Mouse (Mus musculus) forelimb bud, embryonic 11.5 days (tissue): ENCODE data around the gene Epc2.
"Not testable (repeated sequence)": the region's sequence is repeated elsewhere in the genome, so short reads cannot be mapped to it uniquely, and the experiment has no call there.

ENCODE experiments used
- DNase-seq: peaks from one replicate; pipeline ENCODE4 v3.0.0-alpha.2; 2012; ENCODE audit warnings: low read depth, low spot score

The Epc2 gene

DNA sequence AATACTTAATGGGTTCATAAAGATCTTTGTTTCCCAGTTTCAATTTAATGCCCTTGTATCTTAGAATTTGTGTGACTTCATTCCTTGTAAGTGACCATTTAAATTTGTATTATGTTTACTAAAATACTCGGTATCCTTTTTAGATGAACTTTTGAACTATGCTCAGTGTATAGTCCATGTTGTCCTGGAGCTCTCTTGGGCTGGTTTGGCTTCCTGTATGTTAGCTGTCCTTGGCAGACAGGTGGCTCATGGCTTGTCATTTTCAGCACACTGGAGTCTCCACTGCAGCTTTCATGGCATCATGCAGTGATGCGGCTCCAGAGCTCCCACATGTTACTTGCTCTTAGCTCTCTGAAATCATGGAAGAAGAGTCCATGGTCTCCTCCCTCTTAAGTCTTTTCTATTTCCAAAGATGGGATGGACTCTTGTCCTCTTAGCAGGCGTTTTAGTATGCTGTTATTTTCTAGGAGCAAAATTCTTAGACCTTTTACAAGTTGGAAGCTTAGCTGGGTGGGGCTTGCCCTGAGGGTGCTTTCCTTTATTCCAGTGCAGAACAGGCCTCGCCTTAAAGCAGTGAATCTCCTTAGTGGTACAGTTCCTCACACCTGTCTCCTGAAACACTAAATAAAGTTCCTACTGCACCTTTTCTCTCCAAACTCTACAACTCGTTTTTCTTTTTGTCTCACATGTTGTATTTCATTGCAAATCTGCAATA lies 20.5 kb downstream of the Epc2 start:
- no peak for DNase-seq

DNA sequence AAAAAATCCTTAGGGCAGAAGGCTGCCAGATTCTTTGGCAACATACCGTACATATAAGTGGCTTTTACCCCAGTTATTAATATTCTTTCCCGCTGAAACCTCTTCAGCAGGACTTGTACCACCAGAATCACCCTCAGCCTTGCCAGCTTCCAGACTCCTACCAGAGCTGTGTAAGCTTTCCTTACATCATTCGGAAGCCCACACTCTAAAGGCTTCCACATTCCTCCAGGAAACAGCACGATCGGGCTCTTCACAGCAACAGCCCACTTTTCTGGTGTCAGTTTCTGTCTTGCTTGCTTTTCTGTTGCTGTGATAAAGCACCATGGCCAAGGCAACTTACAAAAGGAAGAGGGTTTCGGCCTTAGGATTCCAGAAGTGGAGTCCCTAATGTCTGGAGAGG lies 21.2 kb downstream of the Epc2 start:
- no peak for DNase-seq

DNA sequence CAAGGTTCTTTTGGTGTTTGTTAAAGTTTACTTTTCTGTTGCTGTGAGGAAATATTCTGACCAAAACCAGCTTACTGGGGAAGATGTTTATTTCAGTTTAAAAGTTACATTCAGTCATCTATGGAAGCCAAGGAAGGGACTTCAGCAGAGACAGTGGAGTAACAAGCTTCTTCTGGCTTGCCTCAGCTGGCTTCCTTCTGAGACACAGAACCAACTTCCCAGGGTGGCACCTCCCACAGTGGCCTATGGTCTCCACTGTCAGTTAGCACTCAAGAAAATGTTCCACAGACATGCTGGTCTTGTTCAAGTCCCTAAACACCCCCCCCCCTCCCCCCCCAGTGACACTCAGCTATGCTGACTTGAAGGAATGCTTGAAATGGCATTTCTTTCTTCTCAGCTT lies 30.9 kb downstream of the Epc2 start:
- no peak for DNase-seq

DNA sequence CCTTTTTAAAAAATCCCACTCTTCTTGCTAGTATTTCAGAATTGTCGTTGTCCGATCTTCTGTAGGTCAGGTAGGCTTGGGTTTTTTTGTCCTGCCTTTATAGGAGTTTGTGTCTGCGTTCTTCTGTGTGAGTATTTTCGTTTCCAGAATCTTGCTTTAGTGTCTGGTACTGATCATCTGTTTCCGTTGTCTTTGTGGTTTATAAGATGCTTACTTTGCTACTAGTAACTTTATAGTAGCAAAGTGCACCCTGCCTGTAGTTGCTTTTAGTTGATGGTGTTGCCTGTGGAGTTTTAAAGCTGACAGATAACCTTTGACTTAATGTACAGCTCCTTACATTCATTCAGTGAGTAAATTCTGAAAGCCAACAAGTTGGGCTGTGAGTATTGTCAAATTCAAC lies 32.1 kb downstream of the Epc2 start:
- no peak for DNase-seq

GRCm38 (mm10) chr2:49501435-49501834 lies 50.1 kb downstream of the Epc2 start:
- no peak for DNase-seq

DNA sequence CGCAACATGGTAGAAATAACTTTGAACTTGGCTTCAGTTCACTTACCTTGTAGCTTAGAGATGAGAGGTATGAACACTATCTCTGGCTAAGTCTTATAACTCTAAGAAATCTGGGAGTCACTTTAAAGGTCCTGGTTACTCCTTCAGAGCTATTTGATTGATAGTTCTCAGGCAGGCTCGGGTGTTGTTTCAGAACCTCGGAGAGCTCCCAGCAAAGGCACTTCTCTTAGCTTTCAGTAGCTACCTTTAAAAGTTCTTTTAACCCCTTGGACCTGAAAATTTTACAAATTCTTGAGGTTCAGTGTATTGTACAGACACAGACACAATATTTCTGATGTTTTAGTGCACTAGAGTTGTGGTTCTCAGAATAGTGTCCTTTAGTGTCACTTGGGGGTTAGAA lies 52.3 kb downstream of the Epc2 start:
- DNase-seq: peak; percentile 62

DNA sequence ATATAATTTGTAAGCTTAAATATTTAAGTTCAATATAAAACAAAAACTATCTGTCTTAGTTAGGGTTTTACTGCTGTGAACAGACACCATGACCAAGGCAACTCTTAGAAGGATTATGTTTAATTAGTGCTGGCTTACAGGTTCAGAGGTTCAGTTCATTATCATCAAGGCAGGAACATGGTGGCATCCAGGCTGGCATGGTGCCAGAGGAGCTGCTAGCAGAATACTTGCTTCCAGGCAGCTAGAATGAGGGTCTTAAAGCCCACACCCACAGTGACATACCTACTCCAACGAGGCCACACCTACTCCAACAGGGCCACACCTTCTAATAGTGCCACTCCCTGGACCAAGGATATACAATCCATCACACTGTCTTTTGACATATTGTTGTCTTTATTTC lies 53.9 kb downstream of the Epc2 start:
- DNase-seq: not testable (repeated sequence)

DNA sequence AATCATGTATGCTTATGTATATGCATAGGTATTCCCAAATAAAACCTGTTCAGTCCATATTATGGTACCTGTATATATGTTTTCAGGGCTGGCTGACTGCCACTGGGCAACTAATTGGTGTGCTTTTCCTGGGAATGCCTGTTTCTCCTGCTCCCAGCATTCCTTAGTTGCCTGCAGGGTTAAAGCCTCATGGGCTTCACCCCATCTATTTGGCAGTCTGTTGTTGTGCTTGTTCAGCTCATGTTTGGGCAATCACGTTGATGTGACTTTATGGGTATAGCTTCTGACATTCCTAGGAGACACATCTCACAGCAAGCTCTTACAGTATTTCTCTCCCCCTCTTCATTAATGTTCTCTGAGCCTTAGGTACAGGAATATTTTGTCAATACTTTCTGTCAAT lies 59.5 kb downstream of the Epc2 start:
- DNase-seq: no peak

DNA sequence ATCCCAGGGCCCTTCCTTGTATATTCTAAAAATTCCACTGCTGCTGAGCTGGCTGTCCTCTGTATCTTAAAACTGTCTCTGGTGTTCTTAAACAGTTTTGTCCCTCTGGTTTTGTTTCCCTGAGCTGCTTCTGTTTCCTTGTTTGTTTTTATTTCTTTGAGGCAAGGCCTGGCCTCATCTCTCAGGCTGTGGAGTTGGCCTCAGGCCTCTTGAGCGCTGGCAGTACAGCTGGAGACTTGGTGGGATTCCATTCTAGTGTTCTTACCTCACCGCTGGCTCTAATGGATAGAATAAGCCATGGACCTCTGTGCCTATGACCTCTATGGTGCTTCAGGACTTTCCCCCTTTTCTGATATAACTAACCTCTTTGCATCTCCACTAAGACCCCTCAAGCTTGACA lies 64.7 kb downstream of the Epc2 start:
- DNase-seq: no peak

GRCm38 (mm10) chr2:49520409-49520808 lies 69.1 kb downstream of the Epc2 start:
- DNase-seq: no peak

DNA sequence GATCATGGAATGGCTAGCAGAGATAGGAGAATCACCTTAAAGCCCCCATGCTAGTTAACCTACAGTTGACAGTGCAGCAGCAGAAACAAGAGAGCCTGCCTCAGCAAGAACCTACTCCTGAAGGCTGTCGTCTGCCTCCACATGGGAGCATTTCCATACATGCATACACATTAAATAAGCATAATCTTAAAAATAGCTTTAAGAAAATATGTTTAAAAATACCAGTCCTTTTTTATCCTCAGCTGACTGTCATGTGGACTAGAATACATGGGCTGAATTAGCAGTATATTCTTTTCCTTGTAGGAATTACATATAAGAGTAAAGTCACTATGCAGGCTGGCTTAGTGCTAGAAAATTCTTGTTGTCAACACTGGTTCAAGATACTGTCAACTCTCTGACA lies 69.7 kb downstream of the Epc2 start:
- DNase-seq: no peak

- no peak for DNase-seq
Observed at GRCm38 (mm10) chr2:49521564-49521963, 70.3 kb downstream of the Epc2 start.

DNA sequence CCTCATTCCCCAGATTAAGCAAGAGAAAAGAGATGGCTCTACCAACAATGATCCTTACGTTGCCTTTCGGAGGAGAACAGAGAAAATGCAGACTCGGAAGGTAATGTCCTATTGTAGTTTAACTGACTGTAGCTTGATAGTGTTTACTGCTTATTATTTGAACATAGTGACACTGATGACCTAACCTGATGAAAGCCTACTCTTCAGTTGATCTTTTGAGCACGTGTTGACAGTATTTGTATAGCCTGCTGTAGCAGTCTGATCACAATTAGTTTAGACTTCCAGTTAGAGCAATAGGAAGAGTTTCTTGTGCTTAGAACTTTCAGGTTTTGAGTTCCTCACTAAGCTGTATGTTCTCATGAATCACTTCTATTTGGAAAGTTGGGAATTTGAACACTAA lies 71.3 kb downstream of the Epc2 start:
- DNase-seq: no peak

DNA sequence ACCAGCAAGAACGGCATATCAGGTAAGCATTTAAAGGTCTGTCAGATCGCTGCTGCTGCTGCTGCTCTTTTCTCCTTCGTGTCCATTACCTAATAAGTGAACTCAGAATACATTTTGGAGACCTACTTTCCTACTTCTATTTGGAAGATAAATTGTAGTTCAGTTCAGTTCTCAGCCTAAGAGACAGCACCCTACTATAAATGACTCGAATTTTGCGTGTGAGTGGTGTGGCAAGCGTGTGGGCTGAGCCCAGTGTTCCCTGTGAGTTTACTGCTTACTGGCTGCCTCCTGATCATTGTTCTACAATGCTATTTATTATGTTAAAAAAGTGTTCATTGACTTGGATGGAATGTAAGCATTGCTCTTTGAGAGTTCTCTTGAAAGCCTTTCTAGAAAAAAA lies 85.9 kb downstream of the Epc2 start:
- no peak for DNase-seq

DNA sequence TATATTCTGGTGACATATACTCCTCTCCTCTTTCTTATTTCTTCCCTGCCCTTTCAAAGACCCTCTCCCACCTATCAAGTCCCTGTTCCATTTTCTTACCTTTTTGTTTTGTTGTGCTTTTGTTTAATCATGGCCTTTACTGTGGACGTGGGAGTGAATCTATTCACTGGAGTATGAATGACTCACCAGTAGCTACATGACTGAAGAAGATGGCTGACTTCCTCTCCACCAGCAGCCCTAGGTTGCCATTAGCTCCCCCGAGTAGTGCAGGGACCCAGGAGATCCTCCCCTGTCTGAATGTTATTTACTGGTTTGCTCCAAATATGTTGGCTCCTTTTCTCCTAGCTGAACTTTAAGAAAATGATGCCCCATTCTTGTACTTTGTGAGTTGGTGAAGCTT lies 86.8 kb downstream of the Epc2 start:
- DNase-seq: no peak

DNA sequence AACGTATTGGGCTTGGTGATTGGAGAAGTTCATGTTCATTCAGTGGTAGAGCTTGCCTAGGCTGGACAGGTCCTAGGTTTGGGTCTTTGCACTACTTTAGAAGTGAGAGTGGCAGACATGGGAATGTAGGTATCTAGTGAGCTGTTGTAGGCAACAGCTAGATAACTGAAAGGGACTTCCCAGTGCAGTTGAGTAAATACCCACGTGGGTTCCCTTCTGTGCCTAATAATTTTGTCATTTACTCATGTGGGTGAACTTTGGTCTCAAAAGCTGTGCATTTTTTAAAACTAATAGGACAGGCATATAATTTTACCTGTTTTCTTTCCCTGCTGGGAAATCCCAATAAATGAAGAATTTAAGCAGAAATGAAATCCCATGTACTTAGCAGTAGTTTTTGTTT lies 88.5 kb downstream of the Epc2 start:
- DNase-seq: no peak

DNA sequence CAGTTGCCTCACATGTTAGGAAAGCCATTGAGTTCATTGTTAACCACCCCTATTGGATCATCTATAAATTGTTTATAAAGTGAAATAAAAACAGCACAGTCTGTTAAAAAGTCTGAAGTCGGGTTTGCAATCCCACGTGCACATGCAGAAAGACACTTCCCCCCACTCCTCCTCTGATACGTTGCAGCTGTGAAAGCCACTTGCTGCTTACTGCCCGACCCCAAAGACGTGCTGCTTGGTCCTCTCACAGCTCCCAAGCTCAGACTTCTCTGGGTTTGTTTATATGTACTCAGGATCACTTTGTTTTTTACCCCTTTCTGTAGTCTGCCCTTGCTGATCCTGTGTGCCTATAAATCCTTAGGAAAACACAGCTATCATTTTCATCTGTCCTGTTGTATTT lies 96.5 kb downstream of the Epc2 start:
- no peak for DNase-seq

DNA sequence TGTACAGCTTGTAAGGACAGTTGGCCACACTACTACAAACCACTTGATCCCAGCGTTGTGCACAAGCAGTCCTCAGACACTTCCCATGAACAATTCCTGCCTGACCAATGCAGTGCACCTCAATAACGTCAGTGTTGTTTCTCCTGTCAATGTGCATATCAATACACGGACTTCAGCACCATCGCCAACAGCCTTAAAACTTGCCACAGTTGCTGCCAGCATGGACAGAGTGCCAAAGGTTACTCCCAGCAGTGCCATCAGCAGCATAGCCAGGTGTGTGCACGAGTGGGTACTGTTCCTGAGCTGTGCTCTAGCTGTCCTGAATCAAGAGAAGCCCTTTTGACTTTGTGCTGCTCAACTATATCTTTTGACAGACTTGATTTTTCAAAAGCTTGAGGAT lies 97.2 kb downstream of the Epc2 start:
- no peak for DNase-seq

GRCm38 (mm10) chr2:49553096-49553495 lies 101.8 kb downstream of the Epc2 start:
- no peak for DNase-seq

DNA sequence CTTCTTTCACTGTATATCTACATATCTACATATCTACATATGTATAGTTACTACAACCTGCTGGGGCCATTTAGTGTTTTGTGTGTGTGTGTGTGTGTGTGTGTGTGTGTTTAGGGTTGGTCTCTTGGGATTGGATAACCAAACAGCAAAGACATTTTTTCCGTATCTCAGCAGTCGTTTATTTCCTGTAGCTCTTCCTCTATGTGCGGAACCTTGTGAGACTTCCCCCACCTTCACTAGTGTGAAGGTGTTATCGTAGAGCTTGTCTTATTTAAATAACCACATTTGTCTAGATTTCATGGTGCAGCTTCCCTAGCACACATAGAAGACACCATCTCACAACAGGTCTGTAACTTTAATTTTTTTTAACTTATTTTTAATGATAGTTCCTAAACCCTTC lies 106.1 kb downstream of the Epc2 start:
- DNase-seq: no peak

GRCm38 (mm10) chr2:49558361-49558760 lies 107.1 kb downstream of the Epc2 start:
- DNase-seq: no peak

DNA sequence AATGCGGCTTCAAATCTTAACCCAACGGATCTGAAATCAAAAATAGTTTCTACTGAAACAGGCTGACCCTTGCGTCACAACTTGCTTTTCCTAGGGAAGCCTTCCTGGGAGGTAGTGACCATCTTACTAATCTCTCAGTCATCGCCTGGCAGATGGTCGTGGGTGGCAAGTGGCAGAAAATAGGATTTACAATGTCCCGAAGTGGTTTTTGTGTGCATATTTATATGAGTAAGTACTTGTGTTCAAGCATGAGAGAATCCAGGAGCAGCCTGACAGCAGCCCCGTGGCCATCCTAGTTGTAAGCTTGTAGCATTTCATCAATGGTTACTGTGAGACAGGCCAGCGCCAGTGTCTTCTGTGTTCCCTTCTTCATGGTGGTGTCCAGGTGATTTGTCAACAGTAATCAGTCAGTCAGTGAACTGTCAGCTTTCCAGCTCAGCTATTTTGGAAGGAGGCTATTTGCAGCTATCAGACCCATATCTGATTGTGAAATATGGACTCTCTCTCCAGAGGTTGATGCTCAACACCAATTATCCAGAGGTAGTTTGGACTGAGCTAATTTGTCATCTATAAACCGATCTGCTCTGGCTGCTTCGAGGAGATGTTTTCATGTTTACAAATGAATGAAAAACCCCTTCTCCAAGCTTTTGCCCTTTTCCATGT lies 111.5 kb downstream of the Epc2 start:
- no peak for DNase-seq

DNA sequence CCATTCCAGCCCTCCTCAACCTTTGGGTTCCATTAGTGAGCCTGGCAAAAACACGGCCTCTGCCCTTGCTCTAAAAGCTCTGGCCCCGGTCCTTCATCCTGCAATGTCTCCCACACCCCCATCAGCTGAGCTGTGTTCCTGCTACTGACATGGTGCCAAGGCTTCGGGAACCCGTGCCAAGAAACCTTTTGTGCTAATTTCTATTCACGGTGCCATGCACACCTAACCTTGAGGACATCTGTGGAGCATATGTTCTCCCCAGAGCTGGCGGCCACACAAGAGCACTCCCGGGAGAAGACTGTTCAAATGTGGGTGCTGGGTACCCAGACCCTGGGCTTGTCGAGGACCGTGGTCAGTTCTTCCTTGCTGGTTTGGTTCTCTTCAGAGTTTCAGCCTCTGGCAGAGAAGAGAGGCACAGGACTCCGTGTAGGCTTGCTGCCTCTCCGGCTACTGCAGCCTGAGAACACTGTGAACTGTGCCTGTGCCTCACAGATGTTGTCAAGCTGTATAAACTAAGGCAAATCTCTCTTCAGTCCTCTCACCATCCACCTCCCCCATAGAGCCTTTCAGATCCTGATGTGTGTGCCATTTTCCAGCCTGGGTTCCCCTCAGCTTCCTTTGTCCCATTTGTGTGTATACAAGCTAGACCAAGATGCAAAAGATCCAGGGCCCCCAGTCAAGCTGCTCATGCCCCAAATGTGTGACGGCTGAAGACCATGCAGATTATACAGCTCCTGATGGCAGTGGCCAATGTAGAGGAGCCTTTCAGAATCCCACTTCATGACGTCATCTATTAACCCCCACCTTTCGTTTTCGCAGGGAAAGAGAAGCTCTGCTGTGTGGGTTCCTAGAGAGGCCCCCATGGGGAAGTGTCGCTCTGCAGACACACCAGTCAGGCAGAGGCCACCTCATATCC lies 118.8 kb downstream of the Epc2 start:
- no peak for DNase-seq
